Mouse (Mus musculus): ENCODE data around the gene Atp7b. TPM values are rescaled to one million over a fixed set of nuclear protein-coding genes. Genes with fewer than 3 reads are reported as not detected.

Gene Atp7b
- polyA plus RNA-seq, 1 experiment from 2014 or later, result 0.90 TPM

DNA sequence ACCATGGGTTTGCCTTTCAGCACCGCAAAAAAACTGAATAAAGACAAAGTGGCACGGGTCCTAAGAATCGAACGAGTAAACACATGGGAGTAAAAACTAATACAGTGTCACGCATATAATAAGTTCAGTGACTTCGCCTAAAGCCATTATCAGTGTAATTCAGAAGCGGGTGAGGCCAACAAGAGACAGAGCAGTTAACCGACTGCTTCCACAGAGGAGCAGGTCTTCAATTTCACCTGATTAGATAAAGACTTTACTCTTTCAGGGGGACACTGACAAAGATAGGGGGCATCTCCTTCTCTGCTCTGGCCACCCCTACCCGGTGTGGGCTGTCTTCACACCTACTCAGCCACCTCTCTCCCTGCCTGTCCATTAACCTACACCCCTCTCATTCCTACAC is 1.7 kb downstream of the Atp7b start:
- ATAC-seq (replicated peaks; ENCODE audit: insufficient number of reproducible peaks, low FRiP score, low TSS enrichment, low read depth), result no peak
- Histone ChIP-seq H3K27me3 (ENCODE audit: control insufficient read depth, insufficient read depth, low read length) (peaks cover 5% of the 10 kb centered on the region), H3K27ac (replicated peaks; ENCODE audit: low read depth, low read length) (no peak overlapping the region), H3K4me3 (ENCODE audit: low read depth, low read length) (no peak overlapping the region), H3K9ac (replicated peaks; ENCODE audit: low read length) (no peak overlapping the region), H3K36me3 (replicated peaks; ENCODE audit: control insufficient read depth, insufficient read depth, low read depth, low read length) (no peaks in the 10 kb centered on the region), H3K9me3 (replicated peaks; ENCODE audit: control insufficient read depth, low read length) (no peaks in the 10 kb centered on the region), H3K4me1 (ENCODE audit: control insufficient read depth, insufficient read depth, low read length) (no peaks in the 10 kb centered on the region), H3K4me2 (ENCODE audit: low read depth, low read length) (no peak overlapping the region)
- DNase-seq (ENCODE audit: low spot score), result no peak
- 82% methylated on average over 9 of the region's 9 CpGs for WGBS

DNA sequence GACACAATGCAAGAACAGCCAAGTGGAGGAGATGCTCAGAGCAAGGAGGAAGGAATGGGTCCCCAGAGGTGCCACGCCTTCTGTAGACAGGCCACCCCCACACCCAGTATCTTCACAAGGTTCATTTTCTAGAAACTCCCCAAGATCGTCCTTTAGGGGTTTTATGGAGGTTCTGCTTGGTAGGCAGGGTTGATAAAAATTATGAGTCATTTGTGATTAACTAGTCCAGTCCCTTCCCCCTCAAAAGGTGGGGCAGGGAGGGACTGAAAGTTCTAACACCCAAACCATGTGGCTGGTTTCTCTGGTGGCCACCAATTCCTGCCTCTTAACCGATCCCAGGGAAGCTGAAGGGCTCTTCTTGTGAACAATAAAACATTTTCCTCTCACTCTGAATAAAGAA is 3.3 kb downstream of the Atp7b start:
- Histone ChIP-seq H3K27ac (replicated peaks; ENCODE audit: low read depth, low read length) (no peak overlapping the region), H3K4me3 (ENCODE audit: low read depth, low read length) (no peak overlapping the region), H3K27me3 (ENCODE audit: control insufficient read depth, insufficient read depth, low read length) (peaks cover 5% of the 10 kb centered on the region), H3K4me2 (ENCODE audit: low read depth, low read length) (no peak overlapping the region), H3K9ac (replicated peaks; ENCODE audit: low read length) (no peak overlapping the region), H3K36me3 (replicated peaks; ENCODE audit: control insufficient read depth, insufficient read depth, low read depth, low read length) (no peaks in the 10 kb centered on the region), H3K9me3 (replicated peaks; ENCODE audit: control insufficient read depth, low read length) (no peaks in the 10 kb centered on the region), H3K4me1 (ENCODE audit: control insufficient read depth, insufficient read depth, low read length) (no peaks in the 10 kb centered on the region)
- WGBS, result 79% methylated on average over 3 of the region's 3 CpGs
- no peak for ATAC-seq (replicated peaks; ENCODE audit: insufficient number of reproducible peaks, low FRiP score, low TSS enrichment, low read depth)
- no peak for DNase-seq (ENCODE audit: low spot score)

- ATAC-seq (replicated peaks; ENCODE audit: insufficient number of reproducible peaks, low FRiP score, low TSS enrichment, low read depth) (no peak), DNase-seq (ENCODE audit: low spot score) (no peak)
- H3K36me3 ChIP-seq (replicated peaks; ENCODE audit: control insufficient read depth, insufficient read depth, low read depth, low read length), result no peaks in the 10 kb centered on the region
- WGBS, result 86% methylated on average over 2 of the region's 2 CpGs
- no peaks in the 10 kb centered on the region for H3K9me3 ChIP-seq (replicated peaks; ENCODE audit: control insufficient read depth, low read length)
- H3K4me2 ChIP-seq (ENCODE audit: low read depth, low read length), result no peak overlapping the region
- H3K9ac ChIP-seq (replicated peaks; ENCODE audit: low read length), result no peak overlapping the region
- H3K4me3 ChIP-seq (ENCODE audit: low read depth, low read length), result no peak overlapping the region
- peaks cover 5% of the 10 kb centered on the region for H3K27me3 ChIP-seq (ENCODE audit: control insufficient read depth, insufficient read depth, low read length)
- no peak overlapping the region for H3K27ac ChIP-seq (replicated peaks; ENCODE audit: low read depth, low read length)
- no peaks in the 10 kb centered on the region for H3K4me1 ChIP-seq (ENCODE audit: control insufficient read depth, insufficient read depth, low read length)
Measured at GRCm38 (mm10) chr8:22055492-22055877, 4.6 kb downstream of the Atp7b start.

GRCm38 (mm10) chr8:22054674-22055491 is 5.2 kb downstream of the Atp7b start:
- 87% methylated on average over 12 of the region's 12 CpGs for WGBS
- no peaks in the 10 kb centered on the region for H3K9me3 ChIP-seq (replicated peaks; ENCODE audit: control insufficient read depth, low read length)
- no peak overlapping the region for H3K9ac ChIP-seq (replicated peaks; ENCODE audit: low read length)
- no peak for DNase-seq (ENCODE audit: low spot score)
- no peak overlapping the region for H3K4me2 ChIP-seq (ENCODE audit: low read depth, low read length)
- H3K4me1 ChIP-seq (ENCODE audit: control insufficient read depth, insufficient read depth, low read length), result no peaks in the 10 kb centered on the region
- peaks cover 5% of the 10 kb centered on the region for H3K27me3 ChIP-seq (ENCODE audit: control insufficient read depth, insufficient read depth, low read length)
- no peak overlapping the region for H3K27ac ChIP-seq (replicated peaks; ENCODE audit: low read depth, low read length)
- H3K4me3 ChIP-seq (ENCODE audit: low read depth, low read length), result no peak overlapping the region
- no peaks in the 10 kb centered on the region for H3K36me3 ChIP-seq (replicated peaks; ENCODE audit: control insufficient read depth, insufficient read depth, low read depth, low read length)
- no peak for ATAC-seq (replicated peaks; ENCODE audit: insufficient number of reproducible peaks, low FRiP score, low TSS enrichment, low read depth)

DNA sequence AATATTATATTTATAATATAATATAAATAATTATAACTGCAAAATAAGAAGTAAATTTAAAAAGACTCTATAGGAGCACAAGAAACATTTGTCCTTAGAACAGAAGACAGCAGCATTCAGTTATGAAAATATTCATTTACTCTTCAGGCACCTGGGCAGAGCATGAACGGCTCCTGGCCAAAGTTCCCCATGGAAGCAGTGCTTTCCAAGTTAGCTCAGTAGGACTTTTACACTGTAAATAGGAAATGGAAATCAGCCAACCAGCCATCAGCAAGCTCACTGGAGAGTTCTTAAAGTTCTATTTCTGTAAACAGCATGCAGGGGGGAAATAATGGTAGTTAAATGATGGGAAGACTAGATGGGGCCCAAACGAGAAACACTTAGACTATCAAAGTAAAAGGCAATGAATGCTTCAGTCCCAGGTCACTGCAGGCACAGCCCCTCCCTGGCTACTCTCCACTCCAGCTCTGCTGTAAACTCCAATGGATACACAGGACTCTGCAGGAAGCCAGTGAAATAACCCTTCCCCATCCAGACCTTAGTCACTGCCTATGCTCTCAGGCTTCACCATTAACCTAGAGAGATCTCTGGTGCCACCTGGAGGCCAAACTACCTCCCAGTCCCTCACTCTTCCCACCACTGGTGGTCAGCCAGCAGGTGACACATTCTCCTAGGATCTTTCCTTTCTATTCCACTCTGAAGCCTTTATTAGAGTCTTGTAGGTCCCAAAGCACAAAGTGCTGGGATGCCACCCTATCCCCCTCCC is 12.2 kb downstream of the Atp7b start:
- no peaks in the 10 kb centered on the region for H3K4me1 ChIP-seq (ENCODE audit: control insufficient read depth, insufficient read depth, low read length)
- no peaks in the 10 kb centered on the region for H3K36me3 ChIP-seq (replicated peaks; ENCODE audit: control insufficient read depth, insufficient read depth, low read depth, low read length)
- H3K27me3 ChIP-seq (ENCODE audit: control insufficient read depth, insufficient read depth, low read length), result no peaks in the 10 kb centered on the region
- ATAC-seq (replicated peaks; ENCODE audit: insufficient number of reproducible peaks, low FRiP score, low TSS enrichment, low read depth), result peak; percentile 82
- 78% methylated on average over 2 of the region's 2 CpGs for WGBS
- no peak overlapping the region for H3K27ac ChIP-seq (replicated peaks; ENCODE audit: low read depth, low read length)
- H3K4me3 ChIP-seq (ENCODE audit: low read depth, low read length), result no peak overlapping the region
- H3K4me2 ChIP-seq (ENCODE audit: low read depth, low read length), result no peak overlapping the region
- H3K9me3 ChIP-seq (replicated peaks; ENCODE audit: control insufficient read depth, low read length), result no peaks in the 10 kb centered on the region
- H3K9ac ChIP-seq (replicated peaks; ENCODE audit: low read length), result no peak overlapping the region
- DNase-seq (ENCODE audit: low spot score), result peak; percentile 64

DNA sequence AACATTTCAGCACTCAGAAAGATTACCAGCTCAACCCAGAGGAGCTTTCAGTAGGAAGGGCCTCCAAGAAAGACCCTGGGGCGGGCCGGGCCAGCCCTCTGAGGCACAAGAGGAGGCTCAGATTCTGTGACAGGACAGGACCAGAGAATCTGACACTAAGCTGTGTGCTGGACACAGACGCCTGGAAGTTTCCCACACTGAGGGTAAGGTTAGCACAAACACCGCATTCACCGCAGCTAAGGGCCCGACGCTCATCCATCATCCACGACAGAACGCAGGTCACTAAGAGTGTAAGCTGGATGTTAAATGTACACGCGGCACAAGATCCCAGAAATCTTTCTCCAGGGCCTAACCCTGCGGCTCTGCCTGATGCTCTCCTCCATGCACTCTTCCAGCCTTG is 16.4 kb downstream of the Atp7b start:
- Histone ChIP-seq H3K4me3 (ENCODE audit: low read depth, low read length) (no peak overlapping the region), H3K27ac (replicated peaks; ENCODE audit: low read depth, low read length) (no peak overlapping the region)
- 0 out of 2 replicates have a peak, but pooled peaks have one; percentile 37 for ATAC-seq (replicated peaks; ENCODE audit: insufficient number of reproducible peaks, low FRiP score, low TSS enrichment, low read depth)

DNA sequence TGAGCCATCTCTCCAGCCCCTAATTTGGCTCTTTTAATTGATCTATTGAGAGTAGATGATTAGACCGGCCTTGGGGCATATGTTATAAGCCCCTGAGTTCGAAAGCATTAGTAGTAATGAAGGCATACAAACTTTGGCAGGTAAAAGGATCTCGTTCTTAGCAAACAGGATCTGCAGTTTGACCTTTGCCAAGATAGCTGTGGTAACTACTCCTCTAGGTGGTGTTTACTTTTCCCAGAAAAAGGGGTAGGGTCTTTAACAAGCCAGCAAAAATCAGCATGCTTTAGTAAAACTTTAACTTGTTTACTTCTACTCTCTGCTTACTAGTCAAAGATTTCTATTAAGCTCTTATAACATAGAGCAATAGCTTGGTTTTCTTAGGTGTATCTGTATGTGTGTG is 17.6 kb downstream of the Atp7b start:
- no peak overlapping the region for H3K4me3 ChIP-seq (ENCODE audit: low read depth, low read length)
- H3K9me3 ChIP-seq (replicated peaks; ENCODE audit: control insufficient read depth, low read length), result no peaks in the 10 kb centered on the region
- no peak overlapping the region for H3K4me2 ChIP-seq (ENCODE audit: low read depth, low read length)
- ATAC-seq (replicated peaks; ENCODE audit: insufficient number of reproducible peaks, low FRiP score, low TSS enrichment, low read depth) (no peak), DNase-seq (ENCODE audit: low spot score) (no peak)
- H3K27me3 ChIP-seq (ENCODE audit: control insufficient read depth, insufficient read depth, low read length), result no peaks in the 10 kb centered on the region; the same call in 1 of the 2 replicates
- no peak overlapping the region for H3K9ac ChIP-seq (replicated peaks; ENCODE audit: low read length)
- H3K4me1 ChIP-seq (ENCODE audit: control insufficient read depth, insufficient read depth, low read length), result peaks cover 3% of the 10 kb centered on the region; the same call in 1 of the 2 replicates
- WGBS, result 74% methylated on average over 3 of the region's 3 CpGs
- no peak overlapping the region for H3K27ac ChIP-seq (replicated peaks; ENCODE audit: low read depth, low read length)
- H3K36me3 ChIP-seq (replicated peaks; ENCODE audit: control insufficient read depth, insufficient read depth, low read depth, low read length), result no peaks in the 10 kb centered on the region

More for the DNA sequence above, 16.4 kb downstream of the Atp7b start:
- Histone ChIP-seq H3K4me2 (ENCODE audit: low read depth, low read length) (no peak overlapping the region), H3K4me1 (ENCODE audit: control insufficient read depth, insufficient read depth, low read length) (peaks cover 3% of the 10 kb centered on the region; the same call in 1 of the 2 replicates), H3K36me3 (replicated peaks; ENCODE audit: control insufficient read depth, insufficient read depth, low read depth, low read length) (no peaks in the 10 kb centered on the region), H3K9ac (replicated peaks; ENCODE audit: low read length) (no peak overlapping the region), H3K9me3 (replicated peaks; ENCODE audit: control insufficient read depth, low read length) (no peaks in the 10 kb centered on the region), H3K27me3 (ENCODE audit: control insufficient read depth, insufficient read depth, low read length) (no peaks in the 10 kb centered on the region; the same call in 1 of the 2 replicates)
- DNase-seq (ENCODE audit: low spot score), result peak; percentile 6
- 48% methylated on average over 12 of the region's 12 CpGs for WGBS

GRCm38 (mm10) chr8:22040153-22040509 is 20.0 kb downstream of the Atp7b start:
- WGBS, result 32% methylated on average over 6 of the region's 6 CpGs
- Histone ChIP-seq H3K27me3 (ENCODE audit: control insufficient read depth, insufficient read depth, low read length) (no peaks in the 10 kb centered on the region; the same call in 1 of the 2 replicates), H3K36me3 (replicated peaks; ENCODE audit: control insufficient read depth, insufficient read depth, low read depth, low read length) (no peaks in the 10 kb centered on the region)

More at GRCm38 (mm10) chr8:22040153-22040509, 20.0 kb downstream of the Atp7b start:
- Histone ChIP-seq H3K27ac (replicated peaks; ENCODE audit: low read depth, low read length) (no peak overlapping the region), H3K4me2 (ENCODE audit: low read depth, low read length) (no peak overlapping the region), H3K4me1 (ENCODE audit: control insufficient read depth, insufficient read depth, low read length) (peaks cover 3% of the 10 kb centered on the region; the same call in 1 of the 2 replicates), H3K4me3 (ENCODE audit: low read depth, low read length) (no peak overlapping the region), H3K9ac (replicated peaks; ENCODE audit: low read length) (no peak overlapping the region), H3K9me3 (replicated peaks; ENCODE audit: control insufficient read depth, low read length) (no peaks in the 10 kb centered on the region)
- DNase-seq (ENCODE audit: low spot score), result no peak
- ATAC-seq (replicated peaks; ENCODE audit: insufficient number of reproducible peaks, low FRiP score, low TSS enrichment, low read depth), result no peak

All from embryonic facial prominence, embryonic 11.5 days (tissue).